Mouse (Mus musculus): Measurements from ENCODE around the gene Dnah17. TPM values are rescaled to one million over a fixed set of nuclear protein-coding genes. Genes with fewer than 3 reads are reported as not detected.

Gene Dnah17
- total RNA-seq, 4 experiments from 2014 or later, result 0.03 to 0.66 (median 0.07) TPM

GRCm38 (mm10) chr11:117973569-117973968 lies 156.9 kb downstream of the Dnah17 start:
- DNase-seq (ENCODE audit: low spot score), result no peak

GRCm38 (mm10) chr11:117972656-117973558 lies 157.5 kb downstream of the Dnah17 start:
- DNase-seq (ENCODE audit: low spot score), result no peak

Small RNAs within 50 kb of the gene (microRNA-seq; reads per million reads assigned to microRNA genes)
- not detected for gene Mir6933

Other genes with a start within 250 kb of the Dnah17 start
- gene Socs3, start 160.6 kb downstream of the Dnah17 start, total RNA-seq (2022), result 1 to 10 TPM; 3.8 to 6.2 (median 4.7) TPM
- 10 to 100 TPM; 16.4 to 20.6 (median 19.2) TPM for gene Pgs1, start 144.3 kb downstream of the Dnah17 start, total RNA-seq (2022)
- 10 to 100 TPM; 34.5 to 56.9 (median 50.9) TPM for gene Cyth1, start 118.0 kb upstream of the Dnah17 start, total RNA-seq (2022)
- 10 to 100 TPM; 13.2 to 14.5 (median 13.9) TPM for gene Usp36, start 159.6 kb upstream of the Dnah17 start, total RNA-seq (2022)
- 1 to 10 TPM in 1 of 4 experiments, under 1 TPM in 3; 0.82 to 1.0 (median 0.88) TPM for gene Cep295nl, start 211.9 kb upstream of the Dnah17 start, total RNA-seq (2022)
- 10 to 100 TPM; 73.9 to 99.6 (median 87.5) TPM for gene Timp2, start 225.1 kb upstream of the Dnah17 start, total RNA-seq (2022)